Mouse (Mus musculus) adrenal gland, postnatal 36 days (tissue): Measurements from ENCODE around the gene Lama2. TPM values are rescaled to one million over a fixed set of nuclear protein-coding genes. Genes with fewer than 3 reads are reported as not detected.

ENCODE experiments used
- DNase-seq, 2 experiments: peaks; one replicate each; pipeline ENCODE4 v3.0.0; 2021; ENCODE audit warnings: mixed read lengths in 1 of 2
- long read RNA-seq, 2 experiments: library from polyadenylated mRNA; stranded (forward); transcript quantifications; one replicate each; pipeline ENCODE4 v2.0.0; 2021; ENCODE audit warnings: borderline sequencing depth in 2 of 2
- total RNA-seq, 2 experiments: library from RNA; stranded (reverse); gene quantifications; 2 replicates each; pipeline ENCODE4 v1.2.3; 2021

Gene Lama2
- total RNA-seq = 10 to 100 TPM; 34.5 to 43.6 TPM
- long read RNA-seq, experiment 1 = 0 reads
- long read RNA-seq, experiment 2, partial matches to known transcripts = 1 of 1 reads
- long read RNA-seq, experiment 2, other reads (novel, unspliced or antisense) = 0 of 1 reads

- no peak for DNase-seq
These were observed at the start of gene Lama2 for GRCm38 (mm10) chr10:27619658-27620057. Gene Lama2 (minus strand): TSS chr10:27619758.

DNA sequence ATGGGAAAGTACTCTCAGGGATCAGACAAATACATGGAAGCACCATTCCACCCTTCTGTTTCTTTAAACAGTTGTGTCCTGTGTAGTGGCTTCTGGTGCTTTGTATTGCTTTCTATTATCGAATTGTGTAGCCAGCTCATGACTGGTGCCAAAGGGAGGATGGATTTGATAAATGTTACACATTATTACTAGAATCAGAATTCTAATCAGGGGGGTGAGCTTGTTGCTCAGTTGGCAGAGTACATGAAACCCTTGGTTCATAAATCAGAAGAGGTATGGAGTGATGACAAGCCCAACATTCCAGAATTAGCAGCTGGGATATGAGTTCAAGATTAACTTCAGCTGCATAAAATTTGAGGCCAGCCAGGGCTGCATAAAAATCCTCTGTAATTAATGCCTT lies 44.8 kb upstream of the Lama2 start:
- DNase-seq = no peak

- no peak for DNase-seq
These were observed 43.8 kb upstream of the Lama2 start for GRCm38 (mm10) chr10:27663396-27663795.

GRCm38 (mm10) chr10:27654164-27654563 lies 34.6 kb upstream of the Lama2 start:
- DNase-seq = no peak

DNA sequence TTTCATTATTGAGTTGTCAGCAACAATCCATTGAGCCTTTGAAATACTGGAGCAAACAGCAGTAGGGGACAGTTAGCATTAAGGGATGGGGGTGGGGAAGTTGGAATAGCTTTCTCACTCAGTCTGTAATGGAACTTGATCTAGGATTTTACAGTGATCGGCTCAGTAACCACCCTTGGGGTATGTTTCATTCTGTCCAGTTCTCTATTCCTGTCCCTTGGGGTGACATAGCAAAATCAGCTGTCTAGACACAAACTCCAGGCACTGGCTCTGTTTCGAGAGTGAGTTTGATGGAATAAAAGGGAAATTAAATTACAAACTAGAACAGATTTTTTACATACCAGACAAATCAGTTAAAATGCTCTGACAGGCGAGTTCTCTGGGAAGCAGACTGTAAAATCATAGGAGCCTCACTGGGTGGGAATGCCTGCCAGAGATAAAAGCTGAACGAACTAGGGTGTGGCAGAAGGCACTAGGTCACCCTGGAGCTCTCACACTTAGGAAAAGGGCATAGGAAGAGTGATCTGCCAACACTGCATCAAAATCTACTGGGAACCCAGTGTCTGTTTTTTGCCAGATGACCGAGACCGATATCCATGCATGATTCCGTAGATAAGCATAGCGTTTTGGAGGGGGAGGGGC lies 33.3 kb upstream of the Lama2 start:
- peak in 1 of 2 experiments; percentile 2 for DNase-seq

DNA sequence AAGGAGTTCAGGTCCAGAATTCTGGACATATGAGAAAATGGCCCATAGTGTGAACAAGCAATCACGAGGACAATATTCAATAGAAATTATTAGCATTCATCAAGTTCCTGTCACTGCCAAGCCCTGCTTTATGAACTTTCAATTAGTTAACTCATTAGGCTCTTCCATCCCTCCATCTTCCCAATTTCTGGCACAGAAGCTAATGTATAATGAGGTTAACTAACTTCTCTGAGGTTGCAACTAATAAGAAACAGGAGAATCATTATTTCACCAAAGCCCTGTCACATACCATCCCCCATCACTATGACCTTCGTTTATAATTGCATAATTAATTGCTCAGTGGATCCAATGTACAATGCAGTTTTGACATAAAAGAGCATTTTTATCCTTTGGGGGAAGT lies 16.2 kb upstream of the Lama2 start:
- no peak for DNase-seq

DNA sequence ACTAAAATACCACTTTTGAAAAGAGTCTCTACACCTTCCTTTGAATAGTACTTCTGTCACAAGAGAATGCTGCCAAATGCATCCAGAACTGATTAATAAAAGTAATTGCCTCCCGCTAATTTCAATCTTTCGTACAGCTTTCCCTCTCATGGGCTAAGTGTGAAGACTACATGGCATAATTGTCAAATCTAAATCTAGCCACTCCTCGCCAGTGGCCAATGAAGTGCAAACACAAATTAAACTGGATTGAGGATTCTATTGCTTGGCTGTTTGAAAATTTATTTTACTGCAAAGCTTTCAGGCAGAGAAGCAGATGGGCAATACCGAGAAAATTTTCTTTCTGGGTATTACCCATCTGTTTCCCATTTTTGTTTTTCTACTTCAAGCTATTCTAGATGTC lies 11.4 kb upstream of the Lama2 start:
- no peak for DNase-seq

DNA sequence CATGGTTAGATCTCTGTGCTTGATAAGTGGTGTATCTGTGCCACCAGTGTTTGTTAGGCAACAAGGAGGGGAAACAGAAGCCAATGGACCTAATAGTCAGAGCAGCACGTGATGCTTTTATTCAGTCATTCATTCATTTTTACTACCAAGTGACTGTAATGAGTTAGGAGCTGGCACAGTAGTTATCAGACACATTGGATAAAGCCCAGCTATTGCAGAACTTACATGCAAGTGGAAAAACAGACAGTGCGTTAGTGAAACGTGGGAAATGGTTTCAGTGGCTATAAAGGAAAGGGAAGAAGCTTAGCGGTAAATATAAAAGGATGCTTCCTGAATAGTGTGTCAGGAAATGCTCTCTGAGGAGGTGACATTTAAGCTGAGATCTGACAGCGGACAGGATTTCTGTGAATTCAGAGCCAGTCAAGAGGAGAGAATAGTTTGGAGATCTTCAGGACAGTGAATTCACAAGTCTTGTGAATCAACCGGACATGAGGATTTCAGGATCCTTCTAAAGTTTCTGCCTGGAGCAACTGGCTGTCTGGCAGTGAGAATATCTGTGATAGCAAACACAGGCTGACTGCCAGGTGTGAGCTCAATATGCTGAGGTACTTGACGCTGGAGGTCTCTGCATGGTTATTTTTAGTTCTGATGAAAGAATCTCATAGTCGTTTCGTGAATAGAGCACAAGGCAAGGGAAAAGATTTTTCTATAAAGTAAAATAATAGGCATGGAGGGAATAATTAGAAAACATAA lies 2.3 kb upstream of the Lama2 start:
- no peak for DNase-seq

DNA sequence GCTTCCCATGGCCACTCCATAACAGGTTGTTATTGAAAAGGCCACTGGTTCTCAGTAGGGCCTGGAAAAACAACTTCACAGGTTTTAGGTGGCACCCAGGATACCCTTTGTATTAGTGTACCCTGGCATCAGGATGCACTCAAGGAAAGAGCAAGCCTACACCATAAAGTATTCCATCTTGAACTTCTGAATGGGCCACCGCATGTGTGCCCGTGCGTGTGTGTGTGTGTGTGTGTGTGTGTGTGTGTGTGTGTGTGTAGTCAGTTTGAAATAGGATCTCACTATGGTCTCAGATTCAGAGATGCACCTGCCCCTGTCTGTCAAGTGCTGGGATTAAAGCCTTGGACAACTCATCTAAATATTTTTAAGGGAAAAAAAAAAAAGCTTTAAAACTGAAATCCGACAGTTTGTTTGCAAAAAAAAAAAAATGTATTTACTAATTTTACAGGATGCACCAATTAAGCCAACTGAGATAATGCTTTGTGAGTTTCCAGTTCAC lies 2.0 kb downstream of the Lama2 start:
- no peak for DNase-seq

GRCm38 (mm10) chr10:27616641-27617415 lies 2.7 kb downstream of the Lama2 start:
- peak; percentile 0 to 23 for DNase-seq

GRCm38 (mm10) chr10:27595675-27596074 lies 23.9 kb downstream of the Lama2 start:
- DNase-seq = no peak

GRCm38 (mm10) chr10:27533217-27533616 lies 86.3 kb downstream of the Lama2 start:
- no peak for DNase-seq

GRCm38 (mm10) chr10:27508847-27509459 lies 110.6 kb downstream of the Lama2 start:
- no peak for DNase-seq

- DNase-seq = no peak
These were observed 118.7 kb downstream of the Lama2 start for GRCm38 (mm10) chr10:27500863-27501262.

DNA sequence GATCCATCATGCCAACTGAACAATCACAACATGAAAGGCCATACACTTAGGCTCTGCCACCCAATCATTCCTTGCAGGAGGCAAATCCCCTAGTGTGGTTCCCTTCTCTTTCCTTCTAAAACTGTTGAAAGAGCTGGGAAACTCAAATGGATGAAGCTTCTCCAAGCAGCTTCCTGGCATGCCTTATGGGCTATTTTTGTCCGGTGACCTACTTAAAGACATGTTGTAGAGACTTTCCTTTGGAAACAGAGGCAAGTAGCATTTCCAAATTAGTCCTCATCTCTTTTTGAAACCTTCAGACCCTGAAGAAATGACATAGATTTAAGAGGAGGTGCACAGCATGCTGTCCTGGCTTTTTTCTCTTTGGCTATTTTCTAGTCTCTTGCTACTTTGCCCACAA lies 131.1 kb downstream of the Lama2 start:
- no peak for DNase-seq

DNA sequence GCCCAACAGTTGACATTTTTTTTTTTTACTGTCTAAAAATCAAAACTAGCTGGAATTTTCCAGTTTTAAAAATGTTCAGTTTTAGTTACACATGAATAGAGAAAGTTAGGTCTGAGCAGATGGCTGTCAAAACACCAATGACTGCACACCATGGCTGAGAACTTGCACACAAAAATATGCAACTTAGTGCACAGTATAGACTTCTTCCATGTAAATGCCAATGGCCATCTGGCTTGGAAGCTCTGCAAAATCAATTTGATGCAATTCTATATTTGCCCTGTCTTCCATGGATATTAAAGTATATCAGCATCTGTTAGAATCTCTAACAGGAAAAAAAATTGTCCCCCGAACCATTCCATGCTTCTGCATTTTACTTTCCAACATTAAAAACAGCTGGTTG lies 135.5 kb downstream of the Lama2 start:
- no peak for DNase-seq

DNA sequence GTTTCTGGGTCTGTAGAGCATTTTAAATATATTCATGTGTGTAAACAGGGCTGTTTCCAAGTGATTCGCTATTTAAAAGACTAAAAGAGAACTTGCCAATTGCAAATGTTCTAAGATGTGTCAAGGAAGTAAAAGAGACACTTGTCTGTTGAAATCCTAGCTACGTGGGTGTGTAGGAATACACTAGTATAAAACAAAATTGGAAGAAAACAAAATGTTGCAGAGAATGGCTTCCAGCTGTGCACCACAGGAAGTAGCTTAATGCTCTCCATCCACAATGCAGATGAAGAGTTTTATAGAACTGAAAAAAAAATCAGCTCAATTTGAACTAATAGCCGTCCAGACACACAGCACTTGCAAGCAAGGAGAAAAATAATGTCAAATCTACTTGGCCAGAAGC lies 144.0 kb downstream of the Lama2 start:
- DNase-seq = no peak

DNA sequence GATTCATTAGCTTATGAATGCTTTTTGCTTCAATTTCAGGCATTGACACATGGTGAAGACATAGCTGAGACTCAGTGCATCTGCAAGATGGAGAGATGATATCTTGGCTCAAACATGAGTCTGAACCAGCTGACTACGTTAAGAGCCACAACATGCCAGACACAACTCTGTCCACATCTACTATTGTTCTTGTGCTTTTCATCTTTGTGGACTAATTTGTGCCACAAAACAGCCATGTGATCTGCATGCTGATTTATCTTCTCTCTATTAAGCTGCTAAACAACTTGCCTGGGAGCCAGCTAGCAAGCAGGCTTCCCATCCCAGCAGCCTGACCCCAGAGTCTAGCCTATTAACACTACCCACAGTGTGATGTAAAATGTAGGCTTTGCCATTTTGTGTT lies 151.3 kb downstream of the Lama2 start:
- no peak for DNase-seq

- DNase-seq = no peak
These were observed 205.7 kb downstream of the Lama2 start for GRCm38 (mm10) chr10:27413583-27414465.

DNA sequence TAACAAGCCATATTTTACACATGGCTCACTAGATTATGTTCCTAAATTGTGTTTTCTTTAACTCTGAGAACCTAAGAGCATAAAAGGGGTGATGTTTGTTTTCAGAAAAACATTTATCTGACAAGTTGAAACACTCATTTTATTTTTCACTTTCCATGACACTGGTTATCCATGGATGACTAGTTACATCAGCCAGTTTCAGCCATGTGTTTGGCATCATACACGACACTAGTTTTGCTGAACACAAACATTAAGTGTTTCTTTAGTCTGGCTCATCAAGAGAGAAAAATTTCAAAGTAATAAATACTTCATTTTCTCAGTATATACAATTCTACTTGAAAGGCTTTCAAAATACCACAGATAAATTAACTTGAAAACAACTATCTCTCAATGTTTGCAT lies 228.8 kb downstream of the Lama2 start:
- DNase-seq = no peak

DNA sequence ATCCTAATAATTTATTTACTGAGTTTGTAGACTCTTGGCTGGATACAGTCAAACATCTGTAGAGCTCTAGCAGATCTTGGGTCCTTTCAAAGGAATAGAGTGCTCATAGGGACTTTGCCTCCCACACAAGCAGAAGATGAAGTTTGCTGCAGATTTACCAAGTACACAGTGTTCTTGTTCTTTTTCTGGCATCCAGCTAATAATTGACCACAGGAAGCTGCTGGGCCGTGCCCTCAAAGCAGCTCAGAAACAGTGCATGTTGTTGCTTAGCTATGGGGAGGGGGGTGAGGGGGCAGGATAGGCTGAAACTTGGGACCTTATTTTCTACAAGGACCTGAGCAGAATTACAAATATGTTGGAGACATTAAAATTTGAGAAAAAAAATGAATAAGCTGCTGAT lies 232.0 kb downstream of the Lama2 start:
- DNase-seq = no peak
